ENCODE assay signal across 9 mouse cellular contexts in the genomic region with DNA sequence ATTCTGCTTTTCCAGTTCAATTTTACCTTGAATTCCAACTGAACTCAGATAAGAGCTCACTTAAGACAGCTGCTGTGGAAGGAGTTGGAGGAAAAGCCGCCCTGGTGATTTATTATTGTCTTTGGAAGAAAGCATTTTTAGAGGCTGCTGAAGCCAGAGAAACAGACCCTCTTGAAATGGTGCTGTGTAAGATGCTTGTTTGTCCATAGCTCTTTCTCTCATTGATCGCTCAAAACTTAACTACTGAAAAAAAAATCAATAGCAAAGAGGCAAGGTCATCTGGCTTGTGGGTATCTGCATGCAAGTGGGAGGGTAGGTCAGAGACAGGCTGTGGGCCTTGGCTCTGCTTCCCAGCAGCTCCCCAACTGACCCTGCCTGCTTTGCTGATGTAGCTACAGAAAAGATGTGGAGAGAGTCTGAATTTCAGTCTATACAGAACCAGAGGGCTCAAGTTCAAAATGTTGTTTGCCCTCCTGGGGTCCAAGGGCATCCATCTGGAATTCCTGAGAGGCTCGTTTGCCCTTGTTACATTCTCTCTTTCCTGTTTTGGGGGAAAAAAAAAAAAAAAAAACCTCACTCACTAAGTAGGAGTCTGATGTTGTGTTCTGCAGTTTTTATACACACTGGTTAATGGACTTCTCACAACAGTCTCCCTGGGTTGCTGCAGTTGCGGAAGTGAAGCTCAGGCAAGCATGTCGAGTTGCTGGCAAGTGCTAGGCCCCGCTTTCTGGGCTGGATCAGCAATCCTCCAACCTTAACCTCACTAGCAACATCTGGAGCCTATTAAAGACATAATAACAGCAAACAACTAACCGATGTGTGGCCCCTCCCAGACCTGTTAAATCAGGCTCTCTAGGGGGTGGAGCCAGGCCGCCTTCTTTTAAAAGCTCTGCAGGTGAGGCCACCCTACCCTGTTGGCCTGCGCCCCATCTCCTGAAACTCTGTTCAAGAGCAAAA.
DNase-seq lines count a peak whose midpoint lies in the region; ATAC-seq and TF ChIP-seq lines count a peak whose summit lies in the region.
"Had no signal": no experiment of that assay in that cellular context is flagged by ENCODE, and none has a peak within 500 bp of the region (broad histone marks: within the 10 kb centered on the region; RNA-seq: fewer than 3 reads in every experiment).

No protein-coding gene starts in this region.

- TF ChIP-seq CTCF in kidney, adult 2 months (conservative IDR thresholded peaks at IDR 0.05; ENCODE audit: insufficient read depth, insufficient read length, low read depth, low read length): no peak
- TF ChIP-seq CTCF in liver, embryonic 14.5 days (IDR thresholded peaks at IDR 0.05; ENCODE audit: low read depth): no peak

- TF ChIP-seq POLR2A in kidney, adult 2 months (IDR thresholded peaks at IDR 0.05; ENCODE audit: low read depth, low read length): no peak

- 55% methylated on average over 9 of the region's 9 CpGs for WGBS in heart, embryonic 10.5 days
- 35% methylated on average over 9 of the region's 9 CpGs for WGBS in kidney, adult 2 months
- 55% methylated on average over 9 of the region's 9 CpGs for WGBS in liver, embryonic 14.5 days (ENCODE audit: insufficient replicate concordance)

- H3K27me3 ChIP-seq in heart, embryonic 10.5 days (ENCODE audit: insufficient read depth, poor library complexity, severe bottlenecking): peaks cover 34% of the 10 kb centered on the region
- H3K27me3 ChIP-seq in kidney, adult 2 months (replicated peaks; ENCODE audit: control insufficient read depth, insufficient read depth, low read length): no peaks in the 10 kb centered on the region
- no peaks in the 10 kb centered on the region for H3K27me3 ChIP-seq in liver, embryonic 14.5 days (ENCODE audit: control insufficient read depth, insufficient read depth, low read length)

- 0 out of 2 replicates have a peak, but pooled peaks have one; percentile 47 for ATAC-seq in liver, embryonic 14.5 days (ENCODE audit: insufficient read depth)

- no peak overlapping the region for H3K9ac ChIP-seq in liver, embryonic 14.5 days (replicated peaks)

- intact Hi-C loops in gastrocnemius, postnatal 36 days (cut with DNase I): loop anchor here (5.0 kb wide), 1 partner anchor 260 kb away; no protein-coding TSS in a partner anchor

- H3K27ac ChIP-seq in heart, embryonic 10.5 days: peak overlapping the region; percentile 52; the same call in 1 of the 2 replicates
- H3K27ac ChIP-seq in kidney, adult 2 months (ENCODE audit: insufficient read depth, low read depth, low read length): peak overlapping the region; percentile 61
- no peak overlapping the region for H3K27ac ChIP-seq in liver, embryonic 14.5 days

- no peaks in the 10 kb centered on the region for H3K9me3 ChIP-seq in heart, embryonic 10.5 days
- no peaks in the 10 kb centered on the region for H3K9me3 ChIP-seq in liver, embryonic 14.5 days (ENCODE audit: control insufficient read depth, low read length)

- no peak for DNase-seq in heart, embryonic 10.5 days (ENCODE audit: low spot score)
- no peak for DNase-seq in heart, adult 18-20 months
- DNase-seq in embryo, embryonic 10 days (ENCODE audit: low spot score): peak; percentile 75
- peak; percentile 86 for DNase-seq in kidney, adult 2 months
- DNase-seq in liver, embryonic 14.5 days (ENCODE audit: low read depth in 3 of 3, low spot score in 3 of 3): no peak
- no peak for DNase-seq in adrenal gland, adult 8-10 months
- no peak for DNase-seq in gastrocnemius, postnatal 36 days
- no peak for DNase-seq in cerebellum, postnatal 10 days
- DNase-seq: thymus, adult 2 months had no signal

- no peak overlapping the region for H3K4me2 ChIP-seq in liver, embryonic 14.5 days (ENCODE audit: low read depth)

- H3K4me1 ChIP-seq in heart, embryonic 10.5 days: peaks cover 24% of the 10 kb centered on the region
- peaks cover 5% of the 10 kb centered on the region; the same call in 1 of the 2 replicates for H3K4me1 ChIP-seq in kidney, adult 2 months (ENCODE audit: control insufficient read depth, insufficient read depth, low read length)
- peaks cover 0 to 12% of the 10 kb centered on the region in 2 experiments; a peak in 2 of 4 replicates for H3K4me1 ChIP-seq in liver, embryonic 14.5 days (replicated peaks; ENCODE audit: control insufficient read depth in 2 of 2, insufficient read depth in 2 of 2, low read length in 1 of 2)

- H3K4me3 ChIP-seq in heart, embryonic 10.5 days: no peak overlapping the region
- no peak overlapping the region for H3K4me3 ChIP-seq in kidney, adult 2 months (ENCODE audit: insufficient read depth, low read depth, low read length)
- no peak overlapping the region for H3K4me3 ChIP-seq in liver, embryonic 14.5 days (ENCODE audit: insufficient read depth in 1 of 2, low read depth in 2 of 2, low read length in 2 of 2)

- TF ChIP-seq EP300 in liver, embryonic 14.5 days (IDR thresholded peaks at IDR 0.05; ENCODE audit: low read depth): no peak

- H3K36me3 ChIP-seq in heart, embryonic 10.5 days: peaks cover 3% of the 10 kb centered on the region; the same call in 1 of the 2 replicates
- H3K36me3 ChIP-seq in kidney, adult 2 months (ENCODE audit: control insufficient read depth, insufficient read depth, low read length): no peaks in the 10 kb centered on the region
- no peaks in the 10 kb centered on the region for H3K36me3 ChIP-seq in liver, embryonic 14.5 days (replicated peaks; ENCODE audit: control insufficient read depth, insufficient read depth, low read depth)

Comparison
In these comparisons a context has a peak if more than half of its experiments do, and no peak if none do; other contexts are left out.
1. DNase-seq: peak in embryo, embryonic 10 days (single experiment) and kidney, adult 2 months (single experiment); none in heart, embryonic 10.5 days (single experiment), heart, adult 18-20 months (0 of 2), liver, embryonic 14.5 days (0 of 3), adrenal gland, adult 8-10 months (single experiment), gastrocnemius, postnatal 36 days (0 of 2) and cerebellum, postnatal 10 days (0 of 2).